Comparison of ENCODE assay signal across 16 mouse cellular contexts in the genomic region with DNA sequence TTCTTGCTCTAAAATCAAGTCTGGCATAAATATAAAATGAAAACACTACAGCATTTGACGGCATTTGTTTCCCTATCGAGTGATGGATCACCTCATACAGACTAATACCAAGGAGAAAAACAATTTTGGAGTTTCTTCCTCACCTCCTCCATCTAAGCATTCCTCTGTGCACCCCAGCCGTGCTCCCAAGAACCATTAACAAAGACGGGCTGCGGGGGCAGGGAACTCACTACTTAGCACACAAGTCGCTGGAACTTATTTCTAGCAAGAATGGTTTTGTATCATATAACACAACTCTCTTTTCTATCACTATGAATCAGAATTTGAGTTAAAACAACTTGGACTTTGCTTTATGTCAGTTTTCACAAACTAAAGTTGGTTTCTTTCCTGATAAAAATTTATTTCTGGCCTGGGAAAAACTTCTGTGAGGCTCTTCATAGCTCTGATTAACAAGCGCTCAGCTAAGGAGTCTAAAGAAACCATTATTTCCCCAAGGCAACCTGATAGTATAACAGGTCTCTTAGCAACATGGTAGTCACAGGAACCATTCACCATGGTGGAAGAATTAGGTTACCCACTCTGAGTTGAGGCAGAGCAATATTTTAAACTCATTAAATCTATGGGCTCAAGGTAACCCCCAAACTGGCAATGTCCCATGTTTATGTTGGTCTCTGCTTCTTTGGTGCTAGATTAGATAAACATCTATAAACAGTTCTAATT.
DNase-seq lines count a peak whose midpoint lies in the region; ATAC-seq and TF ChIP-seq lines count a peak whose summit lies in the region.
"Had no signal": no experiment of that assay in that cellular context is flagged by ENCODE, and none has a peak within 500 bp of the region (broad histone marks: within the 10 kb centered on the region; RNA-seq: fewer than 3 reads in every experiment).

No protein-coding gene starts in this region.

- peak; percentile 28 for DNase-seq in heart, adult 11 months
- peak; percentile 27 for DNase-seq in embryo, embryonic 9.5 days (ENCODE audit: extremely low spot score)
- DNase-seq in hindbrain, embryonic 14.5 days (ENCODE audit: low spot score) = peak; percentile 53
- DNase-seq in left cerebral cortex, adult 2 months (ENCODE audit: extremely low spot score in 1 of 2, low spot score in 2 of 2) = no peak
- DNase-seq in adrenal gland, postnatal 4 days (ENCODE audit: low spot score in 2 of 2) = no peak
- DNase-seq: adrenal gland, postnatal 36 days; heart, adult 2 months; kidney, adult 11 months; right cerebral cortex, postnatal 25 days had no signal

- no peaks in the 10 kb centered on the region for H3K27me3 ChIP-seq in heart, embryonic 12.5 days (replicated peaks)
- no peaks in the 10 kb centered on the region for H3K27me3 ChIP-seq in hindbrain, embryonic 14.5 days (ENCODE audit: control insufficient read depth, insufficient read depth, low read length)
- H3K27me3 ChIP-seq in midbrain, embryonic 15.5 days (replicated peaks) = no peaks in the 10 kb centered on the region
- no peaks in the 10 kb centered on the region for H3K27me3 ChIP-seq in kidney, embryonic 14.5 days (ENCODE audit: control insufficient read depth, insufficient read depth, low read length)
- H3K27me3 ChIP-seq: liver, embryonic 12.5 days; megakaryocyte, embryonic 14.5 days had no signal

- H3K36me3 ChIP-seq in heart, embryonic 12.5 days = no peaks in the 10 kb centered on the region
- no peaks in the 10 kb centered on the region for H3K36me3 ChIP-seq in hindbrain, embryonic 14.5 days (replicated peaks; ENCODE audit: control insufficient read depth, insufficient read depth)
- no peaks in the 10 kb centered on the region for H3K36me3 ChIP-seq in midbrain, embryonic 15.5 days (replicated peaks)
- no peaks in the 10 kb centered on the region for H3K36me3 ChIP-seq in kidney, embryonic 14.5 days (ENCODE audit: control insufficient read depth, insufficient read depth, low read length)
- H3K36me3 ChIP-seq: G1E; liver, embryonic 12.5 days had no signal

- H3K9me3 ChIP-seq in heart, embryonic 12.5 days (replicated peaks) = no peaks in the 10 kb centered on the region
- H3K9me3 ChIP-seq in hindbrain, embryonic 14.5 days (ENCODE audit: control insufficient read depth, low read length) = no peaks in the 10 kb centered on the region
- no peaks in the 10 kb centered on the region for H3K9me3 ChIP-seq in midbrain, embryonic 15.5 days
- no peaks in the 10 kb centered on the region for H3K9me3 ChIP-seq in kidney, embryonic 14.5 days (ENCODE audit: control insufficient read depth, low read length)
- H3K9me3 ChIP-seq: G1E; liver, embryonic 12.5 days; megakaryocyte, embryonic 14.5 days had no signal

- no peak for ATAC-seq in heart, embryonic 12.5 days (ENCODE audit: insufficient number of reproducible peaks, low FRiP score)
- no peak; the same call in 1 of the 2 replicates for ATAC-seq in hindbrain, embryonic 14.5 days (ENCODE audit: low FRiP score)
- ATAC-seq in midbrain, embryonic 15.5 days (replicated peaks) = no peak
- ATAC-seq in kidney, embryonic 14.5 days (ENCODE audit: low FRiP score, low TSS enrichment) = no peak
- ATAC-seq: liver, embryonic 12.5 days; lung, postnatal 0 days had no signal

- H3K4me3 ChIP-seq in heart, embryonic 12.5 days = no peak overlapping the region
- no peak overlapping the region for H3K4me3 ChIP-seq in hindbrain, embryonic 14.5 days (replicated peaks; ENCODE audit: low read length)
- no peak overlapping the region for H3K4me3 ChIP-seq in midbrain, embryonic 15.5 days
- no peak overlapping the region for H3K4me3 ChIP-seq in left cerebral cortex, adult 2 months
- H3K4me3 ChIP-seq in kidney, embryonic 14.5 days (ENCODE audit: low read length) = no peak overlapping the region
- H3K4me3 ChIP-seq: heart, adult 2 months; liver, embryonic 12.5 days; megakaryocyte, embryonic 14.5 days had no signal

- intact Hi-C loops in left cerebral cortex, adult 2 months (cut with DNase I) = loop anchor here (10.0 kb wide), 1 partner anchor 285 kb away; no protein-coding TSS in a partner anchor

- H3K4me1 ChIP-seq in heart, embryonic 12.5 days (replicated peaks) = peaks cover 69% of the 10 kb centered on the region
- H3K4me1 ChIP-seq in hindbrain, embryonic 14.5 days (replicated peaks; ENCODE audit: control insufficient read depth, insufficient read depth, low read length) = peaks cover 12% of the 10 kb centered on the region
- peaks cover 27% of the 10 kb centered on the region for H3K4me1 ChIP-seq in midbrain, embryonic 15.5 days
- H3K4me1 ChIP-seq in kidney, embryonic 14.5 days (ENCODE audit: control insufficient read depth, insufficient read depth, low read length) = peaks cover 14% of the 10 kb centered on the region

- no peak overlapping the region for H3K9ac ChIP-seq in heart, embryonic 12.5 days
- no peak overlapping the region for H3K9ac ChIP-seq in hindbrain, embryonic 14.5 days
- H3K9ac ChIP-seq in midbrain, embryonic 15.5 days = no peak overlapping the region
- H3K9ac ChIP-seq in kidney, embryonic 14.5 days (ENCODE audit: low read depth, low read length) = no peak overlapping the region
- H3K9ac ChIP-seq: liver, embryonic 12.5 days had no signal

- H3K4me2 ChIP-seq in heart, embryonic 12.5 days = no peak overlapping the region
- H3K4me2 ChIP-seq in hindbrain, embryonic 14.5 days (replicated peaks) = no peak overlapping the region
- H3K4me2 ChIP-seq in midbrain, embryonic 15.5 days = no peak overlapping the region
- H3K4me2 ChIP-seq in kidney, embryonic 14.5 days (replicated peaks; ENCODE audit: low read depth, low read length) = no peak overlapping the region
- H3K4me2 ChIP-seq: liver, embryonic 12.5 days had no signal

- no peak for TF ChIP-seq CTCF in left cerebral cortex, adult 2 months (IDR thresholded peaks at IDR 0.05)

- 64% methylated on average over 7 of the region's 7 CpGs for WGBS in heart, embryonic 12.5 days
- 24% methylated on average over 7 of the region's 7 CpGs for WGBS in hindbrain, embryonic 14.5 days
- WGBS in midbrain, embryonic 15.5 days = 27% methylated on average over 7 of the region's 7 CpGs
- WGBS in kidney, embryonic 14.5 days = 36% methylated on average over 7 of the region's 7 CpGs

- H3K27ac ChIP-seq in heart, embryonic 12.5 days (ENCODE audit: poor library complexity, severe bottlenecking) = no peak overlapping the region
- H3K27ac ChIP-seq in hindbrain, embryonic 14.5 days = peak overlapping the region; percentile 72
- peak overlapping the region; percentile 42 for H3K27ac ChIP-seq in midbrain, embryonic 15.5 days
- no peak overlapping the region for H3K27ac ChIP-seq in left cerebral cortex, adult 2 months
- H3K27ac ChIP-seq in kidney, embryonic 14.5 days (ENCODE audit: low read depth, low read length) = no peak overlapping the region
- H3K27ac ChIP-seq: heart, adult 2 months; liver, embryonic 12.5 days had no signal

Comparison
In these comparisons a context has a peak if more than half of its experiments do, and no peak if none do; other contexts are left out.
1. DNase-seq: peak in heart, adult 11 months (single experiment), embryo, embryonic 9.5 days (single experiment) and hindbrain, embryonic 14.5 days (single experiment); none in left cerebral cortex, adult 2 months (0 of 2) and adrenal gland, postnatal 4 days (0 of 2).
2. H3K27ac ChIP-seq: peak in hindbrain, embryonic 14.5 days (single experiment) and midbrain, embryonic 15.5 days (single experiment); none in heart, embryonic 12.5 days (single experiment), left cerebral cortex, adult 2 months (single experiment) and kidney, embryonic 14.5 days (single experiment).